Mouse (Mus musculus) olfactory bulb, adult 2 months (tissue): ENCODE measurements around the gene A030005K14Rik.

Experiments
- CTCF ChIP-seq: fragments of 200-500 bp; IDR thresholded peaks from 2 replicates; pipeline ENCODE4 v1.5.1; 2012; ENCODE audit warnings: low read depth, mild to moderate bottlenecking, low read length, moderate library complexity; ENCODE audit not compliant: insufficient read depth
- POLR2A ChIP-seq: fragments of 200-500 bp; IDR thresholded peaks from 2 replicates; pipeline ENCODE4 v1.6.1; 2012; ENCODE audit warnings: mild to moderate bottlenecking, low read depth, low read length, moderate library complexity; ENCODE audit not compliant: insufficient read depth

- no peak for TF ChIP-seq CTCF
- TF ChIP-seq POLR2A, result no peak
Observed at GRCm38 (mm10) chr1:83032508-83032907, 26.7 kb downstream of the A030005K14Rik start.
